Mouse (Mus musculus) stomach, postnatal 0 days (tissue): ENCODE data around the gene Vwa1. TPM values are rescaled to one million over a fixed set of nuclear protein-coding genes. Genes with fewer than 3 reads are reported as not detected.
"Not testable (repeated sequence)": the region's sequence is repeated elsewhere in the genome, so short reads cannot be mapped to it uniquely, and the experiment has no call there.

Experiments
- ATAC-seq: fragments of 200-750 bp; cut with Nextera tagmentation; 2 replicates; pipeline ENCODE4 v1.8.0; 2017; ENCODE audit not compliant: low FRiP score, low TSS enrichment
- DNase-seq: peaks from one replicate; pipeline ENCODE4 v3.0.0-alpha.2; 2016; ENCODE audit warnings: low spot score
- H3K27ac ChIP-seq: fragments of 300-500 bp; sonication (generic); replicated peaks from 2 replicates; pipeline ENCODE4 v1.5.1; 2014; ENCODE audit warnings: mild to moderate bottlenecking, control low read depth
- H3K27me3 ChIP-seq: fragments of 300-500 bp; sonication (generic); 2 replicates; pipeline ENCODE4 v1.6.1; 2014; ENCODE audit warnings: low read length; ENCODE audit not compliant: control insufficient read depth, insufficient read depth
- H3K36me3 ChIP-seq: fragments of 300-500 bp; sonication (generic); 2 replicates; pipeline ENCODE4 v1.6.1; 2014; ENCODE audit warnings: low read length, mixed read lengths; ENCODE audit not compliant: control insufficient read depth, insufficient read depth
- H3K4me1 ChIP-seq: fragments of 300-500 bp; sonication (generic); replicated peaks from 2 replicates; pipeline ENCODE4 v1.6.1; 2014; ENCODE audit warnings: antibody characterized with exemption; ENCODE audit not compliant: control insufficient read depth, insufficient read depth
- H3K4me2 ChIP-seq: fragments of 300-500 bp; sonication (generic); replicated peaks from 2 replicates; pipeline ENCODE4 v1.6.1; 2014; ENCODE audit warnings: low read depth, mild to moderate bottlenecking, control low read depth, moderate library complexity
- H3K4me3 ChIP-seq: fragments of 300-500 bp; sonication (generic); 2 replicates; pipeline ENCODE4 v1.5.1; 2014; ENCODE audit warnings: low read depth, low read length, control low read depth
- H3K9ac ChIP-seq: fragments of 300-500 bp; sonication (generic); 2 replicates; pipeline ENCODE4 v1.6.1; 2014; ENCODE audit warnings: mild to moderate bottlenecking, low read length, control low read depth, mixed read lengths
- H3K9me3 ChIP-seq: fragments of 300-500 bp; sonication (generic); 2 replicates; pipeline ENCODE4 v1.6.1; 2016; ENCODE audit warnings: low read length; ENCODE audit not compliant: control insufficient read depth
- CTCF ChIP-seq: IDR thresholded peaks from 2 replicates; pipeline ENCODE4 v1.5.1; 2016; ENCODE audit warnings: antibody characterized with exemption, low read depth, mild to moderate bottlenecking, moderate library complexity
- EP300 ChIP-seq: optimal IDR thresholded peaks from 2 replicates; pipeline ENCODE3; 2016; ENCODE audit warnings: antibody characterized with exemption
- WGBS: fragments of 180-500 bp; shearing (Covaris S2); extraction: QIAGEN DNeasy Blood & Tissue Kit; methylation state at CpG from one replicate; pipeline ENCODE4 v1.1.7; 2014; 5-methylcytosine and 5-hydroxymethylcytosine counted together
- polyA plus RNA-seq: library from polyadenylated mRNA; unstranded; fragments of >200 nt; fragmentation: Nextera tagmentation; extraction: Ambion mirVana; gene quantifications from 2 replicates; pipeline ENCODE4 v1.2.1, GENCODE M21; 2015

Vwa1 gene
- polyA plus RNA-seq, 1 experiment from 2014 or later: 32.3 TPM

DNA sequence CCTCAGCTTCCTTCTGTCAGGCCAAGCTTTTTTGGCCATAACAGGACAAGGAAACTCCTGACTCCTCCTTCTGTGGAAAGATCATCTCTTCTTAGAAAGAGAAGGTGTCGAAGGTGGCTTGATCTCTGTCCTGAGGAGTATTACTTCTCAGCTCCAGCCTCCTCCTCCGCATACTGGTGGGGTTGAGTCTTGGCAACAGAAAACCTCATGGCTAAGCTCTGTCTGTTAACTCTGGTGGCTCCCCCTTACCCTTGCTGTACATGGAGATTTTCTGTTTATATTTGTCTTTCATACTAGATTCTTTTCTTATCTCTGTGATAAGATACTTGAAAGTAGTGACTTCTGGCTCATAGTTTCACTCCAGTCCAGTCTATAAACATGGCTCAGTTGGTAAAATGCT, 19.2 kb upstream of the Vwa1 start:
- H3K36me3 ChIP-seq: no peaks in the 10 kb centered on the region
- H3K4me1 ChIP-seq: no peaks in the 10 kb centered on the region
- DNase-seq (no peak), ATAC-seq (no peak)
- WGBS: 59% methylated on average over 2 of the region's 2 CpGs
- H3K27ac ChIP-seq: no peak overlapping the region
- no peaks in the 10 kb centered on the region for H3K27me3 ChIP-seq
- TF ChIP-seq EP300: no peak
- no peak for TF ChIP-seq CTCF
- no peak overlapping the region for H3K9ac ChIP-seq
- H3K4me2 ChIP-seq: no peak overlapping the region
- no peaks in the 10 kb centered on the region for H3K9me3 ChIP-seq
- H3K4me3 ChIP-seq: no peak overlapping the region

GRCm38 (mm10) chr4:155791240-155791933, 16.9 kb upstream of the Vwa1 start:
- TF ChIP-seq CTCF (no peak), EP300 (no peak)
- Histone ChIP-seq H3K9ac (no peak overlapping the region; the same call in 1 of the 2 replicates), H3K4me2 (no peak overlapping the region), H3K27ac (peak overlapping the region; percentile 9; the same call in 1 of the 2 replicates), H3K9me3 (no peaks in the 10 kb centered on the region), H3K4me1 (no peaks in the 10 kb centered on the region), H3K36me3 (no peaks in the 10 kb centered on the region), H3K4me3 (no peak overlapping the region), H3K27me3 (no peaks in the 10 kb centered on the region)
- WGBS: 73% methylated on average over 24 of the region's 24 CpGs
- DNase-seq: peak; percentile 13
- ATAC-seq: 0 out of 2 replicates have a peak, but pooled peaks have one; percentile 25

DNA sequence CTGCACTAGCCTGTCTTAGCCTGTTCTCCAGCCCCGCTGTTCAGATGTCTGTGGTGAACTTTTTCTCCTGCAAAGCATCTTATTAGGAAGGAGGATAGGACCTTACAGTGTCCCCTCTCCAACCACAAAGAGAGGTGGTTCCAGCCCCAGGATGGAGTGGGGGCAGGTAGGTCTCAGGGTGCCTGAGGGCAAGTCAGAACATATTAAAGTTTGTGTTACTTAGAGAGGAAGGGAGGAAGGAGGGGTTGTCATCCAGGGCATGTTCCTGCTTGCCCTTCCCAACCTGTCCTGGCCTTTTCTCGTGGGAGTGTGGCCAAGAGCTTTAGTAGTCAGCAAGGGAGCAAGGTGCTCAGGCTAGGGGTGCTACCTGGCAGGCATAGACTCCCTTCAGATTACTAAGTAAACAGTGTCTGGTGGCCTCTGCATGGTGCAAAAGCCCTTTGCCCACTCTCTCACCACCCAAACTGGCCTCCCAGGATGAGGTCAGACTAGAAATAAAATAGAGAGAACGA, 16.2 kb upstream of the Vwa1 start:
- TF ChIP-seq CTCF: no peak
- H3K27me3 ChIP-seq: no peaks in the 10 kb centered on the region
- H3K36me3 ChIP-seq: no peaks in the 10 kb centered on the region
- H3K9ac ChIP-seq: no peak overlapping the region
- H3K4me2 ChIP-seq: no peak overlapping the region
- peak; percentile 69 for ATAC-seq
- WGBS: 48% methylated on average over 3 of the region's 3 CpGs
- no peaks in the 10 kb centered on the region for H3K9me3 ChIP-seq
- peak; percentile 15 for DNase-seq
- no peaks in the 10 kb centered on the region for H3K4me1 ChIP-seq
- H3K27ac ChIP-seq: peak overlapping the region; percentile 65; the same call in 1 of the 2 replicates
- H3K4me3 ChIP-seq: no peak overlapping the region

- H3K27ac ChIP-seq: peak within 1 kb of the TSS; percentile 65
- 68% methylated on average over 3 of the region's 3 CpGs for WGBS
- no peak for ATAC-seq
These were observed 15.6 kb upstream of the Vwa1 start, which contains the start of gene Ankrd65 for GRCm38 (mm10) chr4:155790021-155790489. TSS of gene Ankrd65 (plus strand) at chr4:155790439.

DNA sequence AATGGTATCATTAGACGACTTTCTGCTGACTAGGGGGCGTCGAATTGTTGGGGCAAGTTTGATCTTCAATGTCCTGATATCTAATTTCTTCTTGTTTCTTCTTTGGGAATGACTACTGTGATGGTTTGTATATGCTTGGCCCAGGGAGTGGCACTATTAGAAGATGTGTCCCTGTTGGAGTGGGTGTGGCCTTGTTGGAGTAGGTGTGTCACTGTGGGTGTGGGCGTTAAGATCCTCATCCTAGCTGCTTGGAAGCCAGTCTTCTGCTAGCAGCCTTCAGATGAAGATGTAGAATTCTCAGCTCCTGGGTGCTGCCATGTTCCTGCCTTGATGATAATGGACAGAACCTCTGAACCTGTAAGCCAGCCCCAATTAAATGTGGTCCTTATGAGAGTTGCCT, 14.3 kb upstream of the Vwa1 start:
- not testable (repeated sequence) for H3K27ac ChIP-seq, DNase-seq, H3K9ac ChIP-seq, ATAC-seq, H3K9me3 ChIP-seq, H3K4me2 ChIP-seq, H3K4me3 ChIP-seq, H3K36me3 ChIP-seq, H3K27me3 ChIP-seq, H3K4me1 ChIP-seq
- 79% methylated on average over 4 of the region's 4 CpGs for WGBS

More at GRCm38 (mm10) chr4:155790021-155790489, 15.6 kb upstream of the Vwa1 start, which contains the start of gene Ankrd65:
- no peak within 1 kb of the TSS for H3K4me2 ChIP-seq
- H3K4me3 ChIP-seq: no peak within 1 kb of the TSS
- no peak within 1 kb of the TSS; the same call in 1 of the 2 replicates for H3K9ac ChIP-seq
- H3K9me3 ChIP-seq: no peaks in the 10 kb centered on the region
- no peak for TF ChIP-seq CTCF
- TF ChIP-seq EP300: no peak
- DNase-seq: no peak
- no peaks in the 10 kb centered on the region for H3K36me3 ChIP-seq
- no peaks in the 10 kb centered on the region for H3K4me1 ChIP-seq
- H3K27me3 ChIP-seq: no peaks in the 10 kb centered on the region

DNA sequence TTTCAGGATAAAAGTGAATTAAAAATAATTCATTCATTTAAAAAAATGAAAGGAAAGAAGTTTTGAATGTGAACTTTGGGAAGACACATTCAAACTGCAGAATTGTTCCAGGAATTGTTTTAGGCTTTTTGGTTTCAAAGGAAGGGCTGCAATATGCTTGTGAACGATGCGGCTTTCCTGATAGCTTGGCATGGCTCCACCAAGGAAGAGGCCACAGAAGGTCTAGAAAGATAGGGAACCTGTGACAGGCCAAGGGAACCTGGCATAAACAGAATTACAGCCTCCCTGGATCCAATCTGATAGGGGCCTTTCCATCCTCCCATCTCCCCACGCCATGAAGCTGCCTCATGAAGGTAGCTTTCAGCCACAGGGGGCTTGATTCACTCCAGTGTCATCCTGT, 13.8 kb upstream of the Vwa1 start:
- no peak for TF ChIP-seq EP300
- no peaks in the 10 kb centered on the region for H3K9me3 ChIP-seq
- no peak for DNase-seq
- H3K36me3 ChIP-seq: no peaks in the 10 kb centered on the region
- no peak overlapping the region for H3K4me2 ChIP-seq
- WGBS: 67% methylated on average over 3 of the region's 3 CpGs
- H3K4me3 ChIP-seq: no peak overlapping the region
- no peaks in the 10 kb centered on the region for H3K27me3 ChIP-seq
- H3K27ac ChIP-seq: no peak overlapping the region
- no peaks in the 10 kb centered on the region for H3K4me1 ChIP-seq
- no peak overlapping the region for H3K9ac ChIP-seq
- ATAC-seq: no peak
